Mouse (Mus musculus): ENCODE measurements around the gene Zdhhc13.

DNA sequence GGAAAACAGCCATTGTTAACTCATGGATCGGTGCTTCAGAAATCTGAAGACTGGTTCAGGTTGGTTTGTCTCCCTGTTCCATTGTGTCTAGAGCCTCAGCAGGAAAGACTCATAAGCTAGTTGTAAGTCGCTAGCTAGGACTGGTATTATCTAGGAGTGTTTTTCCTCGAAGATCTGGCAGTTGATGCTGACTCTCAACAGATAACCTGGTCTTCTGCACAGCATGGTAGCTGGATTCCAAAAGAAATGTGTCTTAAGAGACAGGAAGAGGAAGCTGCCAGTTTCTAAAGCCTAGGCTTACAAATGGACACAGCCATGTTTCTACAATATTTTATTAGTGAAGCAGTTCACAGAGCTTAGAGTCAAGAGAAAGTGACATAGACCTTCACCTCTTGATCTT lies 2.6 kb downstream of the Zdhhc13 start:
- TF ChIP-seq CTCF (IDR thresholded peaks at IDR 0.05; ENCODE audit: borderline replicate concordance, insufficient read depth, low read depth, low read length) (no peak), POLR2A (IDR thresholded peaks at IDR 0.05; ENCODE audit: borderline replicate concordance, insufficient read depth, low read length) (no peak)
